Mouse (Mus musculus): Measurements from ENCODE around the gene Bcas3. TPM values are rescaled to one million over a fixed set of nuclear protein-coding genes. Genes with fewer than 3 reads are reported as not detected.
A peak's percentile ranks its signal among the peaks of the same experiment; 100 is the strongest.
"Not testable (repeated sequence)": the region's sequence is repeated elsewhere in the genome, so short reads cannot be mapped to it uniquely, and the experiment has no call there.

Gene Bcas3
- polyA plus RNA-seq, 1 experiment from 2014 or later = 26.9 TPM

- Histone ChIP-seq H3K27ac (peak overlapping the region; percentile 45), H3K36me3 (ENCODE audit: inconsistent target) (no peaks in the 10 kb centered on the region), H3K79me2 (ENCODE audit: inconsistent target) (no peaks in the 10 kb centered on the region), H3K4me3 (ENCODE audit: inconsistent target) (no peak overlapping the region)
- WGBS (ENCODE audit: missing documents) = 41% methylated on average over 19 of the region's 19 CpGs
Measured at GRCm38 (mm10) chr11:85712860-85713813, 360.2 kb downstream of the Bcas3 start.

DNA sequence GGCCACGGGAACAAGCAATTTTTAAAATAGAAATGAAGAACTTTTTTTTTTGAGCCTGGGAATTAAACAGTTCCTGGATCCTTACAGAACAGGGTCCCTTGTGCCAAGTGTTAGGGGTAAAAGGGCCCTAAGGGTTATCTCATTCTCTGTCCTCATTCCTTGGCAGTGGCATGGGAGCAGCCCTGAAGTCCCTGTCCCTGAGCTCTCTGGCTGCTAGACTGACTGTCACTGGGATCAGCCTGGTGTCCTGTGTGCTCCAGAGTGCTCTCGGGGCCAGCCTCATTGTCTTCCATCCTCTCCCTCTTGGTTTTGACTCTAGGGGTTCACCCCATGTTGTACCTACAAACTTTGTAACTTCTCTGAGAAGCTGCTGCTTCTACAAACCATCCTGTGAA, 360.8 kb downstream of the Bcas3 start:
- 29% methylated on average over 2 of the region's 2 CpGs for WGBS (ENCODE audit: missing documents)
- Histone ChIP-seq H3K36me3 (ENCODE audit: inconsistent target) (no peaks in the 10 kb centered on the region), H3K79me2 (ENCODE audit: inconsistent target) (no peaks in the 10 kb centered on the region), H3K27ac (peak overlapping the region; percentile 45), H3K4me3 (ENCODE audit: inconsistent target) (no peak overlapping the region)

DNA sequence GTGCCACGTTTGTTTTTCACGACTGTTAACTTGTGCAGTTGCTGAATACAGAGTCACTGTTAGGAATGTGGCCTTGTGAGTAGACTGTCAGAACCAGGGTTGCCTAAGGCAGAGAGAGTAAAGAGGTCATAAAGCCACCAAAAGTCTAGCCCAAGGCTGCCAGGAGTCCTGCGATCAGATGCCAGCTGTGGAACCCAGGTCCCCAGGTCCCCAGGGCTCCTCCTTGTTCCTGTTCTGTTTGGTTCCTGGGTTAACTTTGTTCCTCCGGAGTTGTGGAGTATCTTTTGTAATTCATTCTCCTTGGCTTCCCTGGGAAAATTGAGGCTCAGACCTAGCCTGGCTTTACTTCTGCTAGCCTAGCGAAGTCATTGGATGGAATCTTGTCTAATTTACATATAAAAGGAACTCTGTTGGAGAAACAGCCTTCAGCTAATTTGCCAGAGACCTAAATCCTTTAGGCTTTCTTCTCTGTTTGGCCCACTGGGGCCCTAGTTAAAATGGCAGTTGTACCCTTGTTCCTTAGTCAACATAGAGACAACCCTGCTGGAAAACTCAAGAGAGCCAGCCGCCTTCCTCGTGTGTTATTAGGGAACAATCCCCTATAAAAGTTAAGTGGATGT, 361.5 kb downstream of the Bcas3 start:
- Histone ChIP-seq H3K4me3 (ENCODE audit: inconsistent target) (no peak overlapping the region), H3K79me2 (ENCODE audit: inconsistent target) (no peaks in the 10 kb centered on the region), H3K27ac (no peak overlapping the region), H3K36me3 (ENCODE audit: inconsistent target) (no peaks in the 10 kb centered on the region)
- WGBS (ENCODE audit: missing documents) = 52% methylated on average over 7 of the region's 7 CpGs

DNA sequence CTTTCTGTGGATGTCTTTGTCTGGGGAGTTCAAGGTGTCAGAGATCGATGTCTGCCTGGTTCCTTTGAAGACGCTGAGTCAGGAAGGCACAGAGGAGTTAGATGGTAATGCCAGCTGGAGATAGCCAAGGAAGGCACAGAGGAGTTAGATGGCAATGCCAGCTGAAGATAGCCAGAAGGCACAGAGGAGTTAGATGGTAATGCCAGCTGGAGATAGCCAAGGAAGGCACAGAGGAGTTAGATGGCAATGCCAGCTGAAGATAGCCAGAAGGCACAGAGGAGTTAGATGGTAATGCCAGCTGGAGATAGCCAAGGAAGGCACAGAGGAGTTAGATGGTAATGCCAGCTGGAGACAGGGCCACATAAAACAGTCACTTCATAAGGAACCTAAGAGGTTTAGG, 363.8 kb downstream of the Bcas3 start:
- not testable (repeated sequence) for H3K36me3 ChIP-seq (ENCODE audit: inconsistent target); H3K4me3 ChIP-seq (ENCODE audit: inconsistent target); H3K27ac ChIP-seq; H3K79me2 ChIP-seq (ENCODE audit: inconsistent target)
- 95% methylated on average over 2 of the region's 2 CpGs for WGBS (ENCODE audit: missing documents)

DNA sequence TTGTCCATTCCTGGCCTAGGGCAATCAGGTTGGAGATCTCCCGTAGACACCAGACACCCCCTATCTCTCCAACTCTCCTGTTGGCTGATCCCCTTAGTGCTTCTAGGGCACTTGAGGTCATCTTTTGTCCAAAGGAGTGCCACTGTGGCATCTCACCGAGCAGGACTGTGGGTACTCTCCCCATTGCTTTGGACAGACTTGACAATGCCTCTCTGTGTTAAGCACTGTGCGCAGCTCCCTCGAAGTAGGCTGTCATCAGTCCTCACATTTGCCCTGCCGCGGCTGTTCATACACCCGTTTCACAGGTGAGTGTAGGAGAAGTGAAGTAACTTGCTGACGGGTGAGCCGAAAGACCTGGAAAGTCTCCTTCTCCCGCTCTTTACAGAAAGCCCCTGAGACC, 366.1 kb downstream of the Bcas3 start:
- no peak overlapping the region for H3K4me3 ChIP-seq (ENCODE audit: inconsistent target)
- no peak overlapping the region for H3K27ac ChIP-seq
- no peaks in the 10 kb centered on the region for H3K79me2 ChIP-seq (ENCODE audit: inconsistent target)
- WGBS (ENCODE audit: missing documents) = 96% methylated on average over 10 of the region's 10 CpGs
- H3K36me3 ChIP-seq (ENCODE audit: inconsistent target) = no peaks in the 10 kb centered on the region

DNA sequence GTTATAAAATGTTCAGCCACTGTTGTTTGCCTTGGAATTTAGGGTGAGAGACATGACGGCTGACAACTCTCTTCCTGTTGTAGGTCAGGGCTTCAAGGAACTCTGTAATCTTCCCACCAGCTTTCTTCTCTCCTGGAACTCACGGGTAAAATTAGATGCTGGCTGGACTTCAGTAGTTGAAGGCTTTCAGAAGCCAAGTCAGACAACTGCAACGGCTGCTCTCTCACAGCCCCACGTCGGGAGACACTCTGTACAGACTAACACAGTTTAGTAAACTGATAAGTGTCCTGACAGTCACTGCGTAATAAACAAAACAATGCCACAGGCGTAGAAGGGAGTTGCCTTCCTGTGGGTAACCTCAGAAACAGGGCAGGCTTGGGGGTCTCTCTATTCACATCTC, 366.8 kb downstream of the Bcas3 start:
- H3K27ac ChIP-seq = no peak overlapping the region
- 70% methylated on average over 7 of the region's 7 CpGs for WGBS (ENCODE audit: missing documents)
- H3K36me3 ChIP-seq (ENCODE audit: inconsistent target) = no peaks in the 10 kb centered on the region
- no peaks in the 10 kb centered on the region for H3K79me2 ChIP-seq (ENCODE audit: inconsistent target)
- no peak overlapping the region for H3K4me3 ChIP-seq (ENCODE audit: inconsistent target)

- Histone ChIP-seq H3K4me3 (ENCODE audit: inconsistent target) (no peak overlapping the region), H3K27ac (no peak overlapping the region), H3K79me2 (ENCODE audit: inconsistent target) (no peaks in the 10 kb centered on the region), H3K36me3 (ENCODE audit: inconsistent target) (no peaks in the 10 kb centered on the region)
- 39% methylated on average over 6 of the region's 6 CpGs for WGBS (ENCODE audit: missing documents)
Measured at GRCm38 (mm10) chr11:85720269-85720773, 367.4 kb downstream of the Bcas3 start.

GRCm38 (mm10) chr11:85721986-85722385, 369.0 kb downstream of the Bcas3 start:
- Histone ChIP-seq H3K27ac (no peak overlapping the region), H3K36me3 (ENCODE audit: inconsistent target) (no peaks in the 10 kb centered on the region), H3K4me3 (ENCODE audit: inconsistent target) (no peak overlapping the region), H3K79me2 (ENCODE audit: inconsistent target) (no peaks in the 10 kb centered on the region)
- 97% methylated on average over 4 of the region's 4 CpGs for WGBS (ENCODE audit: missing documents)

DNA sequence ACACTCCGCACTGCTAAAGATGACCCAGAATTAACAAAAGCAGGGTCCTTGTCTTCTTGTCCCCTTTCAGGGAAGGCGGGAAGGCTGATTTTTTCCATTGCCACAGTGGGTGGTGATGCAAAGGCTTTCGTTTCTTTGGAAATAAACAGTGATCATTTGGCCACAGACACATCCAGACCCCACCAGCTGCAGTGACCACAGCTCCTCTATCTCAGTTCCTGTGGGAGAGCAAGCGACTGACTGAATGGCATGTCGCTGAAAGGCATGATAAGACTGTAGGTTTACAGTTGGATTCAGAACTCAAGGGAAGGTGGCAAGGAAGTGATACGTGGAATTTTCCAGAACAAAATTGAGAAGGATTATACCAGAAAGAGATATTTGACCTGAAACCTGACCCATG, 371.2 kb downstream of the Bcas3 start:
- Histone ChIP-seq H3K4me3 (ENCODE audit: inconsistent target) (no peak overlapping the region), H3K27ac (no peak overlapping the region), H3K79me2 (ENCODE audit: inconsistent target) (no peaks in the 10 kb centered on the region), H3K36me3 (ENCODE audit: inconsistent target) (no peaks in the 10 kb centered on the region)
- 69% methylated on average over 6 of the region's 6 CpGs for WGBS (ENCODE audit: missing documents)

GRCm38 (mm10) chr11:85729725-85730124, 376.8 kb downstream of the Bcas3 start:
- Histone ChIP-seq H3K27ac (no peak overlapping the region), H3K79me2 (ENCODE audit: inconsistent target) (no peaks in the 10 kb centered on the region), H3K36me3 (ENCODE audit: inconsistent target) (no peaks in the 10 kb centered on the region), H3K4me3 (ENCODE audit: inconsistent target) (no peak overlapping the region)
- WGBS (ENCODE audit: missing documents) = 73% methylated on average over 2 of the region's 2 CpGs

- 94% methylated on average over 4 of the region's 4 CpGs for WGBS (ENCODE audit: missing documents)
- H3K4me3 ChIP-seq (ENCODE audit: inconsistent target) = no peak overlapping the region
- no peaks in the 10 kb centered on the region for H3K79me2 ChIP-seq (ENCODE audit: inconsistent target)
- no peak overlapping the region for H3K27ac ChIP-seq
- no peaks in the 10 kb centered on the region for H3K36me3 ChIP-seq (ENCODE audit: inconsistent target)
Measured at GRCm38 (mm10) chr11:85732462-85733012, 379.6 kb downstream of the Bcas3 start.

- Histone ChIP-seq H3K79me2 (ENCODE audit: inconsistent target) (no peaks in the 10 kb centered on the region), H3K4me3 (ENCODE audit: inconsistent target) (no peak overlapping the region), H3K36me3 (ENCODE audit: inconsistent target) (no peaks in the 10 kb centered on the region), H3K27ac (no peak overlapping the region)
- WGBS (ENCODE audit: missing documents) = 95% methylated on average over 3 of the region's 3 CpGs
Measured at GRCm38 (mm10) chr11:85733577-85733976, 380.6 kb downstream of the Bcas3 start.

DNA sequence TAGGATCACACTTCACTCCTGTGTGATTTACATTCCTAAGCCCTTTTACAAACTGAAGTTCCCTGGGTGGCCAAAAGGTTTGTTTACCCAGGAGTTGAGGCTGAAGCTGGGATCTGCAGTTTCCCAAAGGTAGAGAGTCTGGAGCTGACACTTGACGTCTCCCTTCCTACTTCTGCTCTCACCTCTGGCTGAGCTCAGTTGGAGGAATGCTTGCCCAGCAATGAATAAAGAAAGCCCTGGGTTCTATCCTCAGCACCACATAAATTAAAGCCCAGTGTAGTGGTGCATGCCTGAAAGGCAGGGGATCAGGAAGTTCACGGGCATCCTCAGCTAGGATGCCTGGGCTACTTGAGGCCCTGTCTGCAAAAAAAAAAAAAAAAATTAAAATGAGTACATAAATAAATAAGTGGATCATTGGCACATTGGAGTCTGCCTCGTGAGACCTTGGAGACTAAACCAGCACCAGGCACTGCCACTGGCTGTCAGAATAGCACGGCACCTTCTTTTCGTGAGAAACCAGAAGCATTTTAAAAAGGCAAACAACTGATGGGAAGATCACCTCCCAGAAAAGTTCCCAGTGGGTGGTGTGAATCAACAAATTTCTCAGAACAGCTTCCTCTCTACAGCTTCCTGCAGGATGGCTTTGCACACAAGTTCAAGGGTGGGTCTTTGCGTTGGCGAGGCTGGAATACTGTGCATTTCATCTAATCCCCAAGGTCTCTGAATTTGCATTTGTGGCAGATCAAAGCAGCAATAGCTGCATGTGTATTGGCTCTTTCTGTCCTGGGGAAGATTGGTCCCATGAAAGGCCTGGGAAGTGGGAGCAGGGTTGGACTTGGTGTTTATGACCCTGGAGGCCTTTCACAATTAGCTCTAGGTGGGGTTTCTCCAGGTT, 381.6 kb downstream of the Bcas3 start:
- WGBS (ENCODE audit: missing documents) = 92% methylated on average over 6 of the region's 7 CpGs
- H3K27ac ChIP-seq = no peak overlapping the region
- no peak overlapping the region for H3K4me3 ChIP-seq (ENCODE audit: inconsistent target)
- H3K79me2 ChIP-seq (ENCODE audit: inconsistent target) = no peaks in the 10 kb centered on the region
- no peaks in the 10 kb centered on the region for H3K36me3 ChIP-seq (ENCODE audit: inconsistent target)

DNA sequence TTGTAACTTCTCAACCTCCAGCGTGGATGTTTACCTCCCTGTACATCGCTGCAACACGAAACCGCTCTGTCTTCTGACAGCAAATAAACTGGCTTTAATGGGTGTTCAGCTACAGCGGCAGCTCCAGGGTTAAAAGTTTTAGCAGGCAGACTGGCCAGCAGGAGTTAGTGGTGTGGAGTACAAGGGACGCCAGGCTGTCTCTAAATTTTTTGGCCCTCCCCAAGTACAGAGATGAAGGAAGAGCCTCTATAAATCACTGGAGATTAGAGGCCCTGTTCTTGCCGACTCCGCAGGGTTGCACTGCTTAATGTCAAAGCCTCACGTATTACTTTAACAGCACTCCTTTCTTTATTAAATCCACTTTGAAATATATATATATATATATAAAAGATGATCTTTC, 384.3 kb downstream of the Bcas3 start:
- Histone ChIP-seq H3K36me3 (ENCODE audit: inconsistent target) (no peaks in the 10 kb centered on the region), H3K4me3 (ENCODE audit: inconsistent target) (no peak overlapping the region), H3K79me2 (ENCODE audit: inconsistent target) (no peaks in the 10 kb centered on the region), H3K27ac (no peak overlapping the region)
- WGBS (ENCODE audit: missing documents) = 89% methylated on average over 9 of the region's 9 CpGs

Measured in macrophage (primary cell).